In the genomic region with DNA sequence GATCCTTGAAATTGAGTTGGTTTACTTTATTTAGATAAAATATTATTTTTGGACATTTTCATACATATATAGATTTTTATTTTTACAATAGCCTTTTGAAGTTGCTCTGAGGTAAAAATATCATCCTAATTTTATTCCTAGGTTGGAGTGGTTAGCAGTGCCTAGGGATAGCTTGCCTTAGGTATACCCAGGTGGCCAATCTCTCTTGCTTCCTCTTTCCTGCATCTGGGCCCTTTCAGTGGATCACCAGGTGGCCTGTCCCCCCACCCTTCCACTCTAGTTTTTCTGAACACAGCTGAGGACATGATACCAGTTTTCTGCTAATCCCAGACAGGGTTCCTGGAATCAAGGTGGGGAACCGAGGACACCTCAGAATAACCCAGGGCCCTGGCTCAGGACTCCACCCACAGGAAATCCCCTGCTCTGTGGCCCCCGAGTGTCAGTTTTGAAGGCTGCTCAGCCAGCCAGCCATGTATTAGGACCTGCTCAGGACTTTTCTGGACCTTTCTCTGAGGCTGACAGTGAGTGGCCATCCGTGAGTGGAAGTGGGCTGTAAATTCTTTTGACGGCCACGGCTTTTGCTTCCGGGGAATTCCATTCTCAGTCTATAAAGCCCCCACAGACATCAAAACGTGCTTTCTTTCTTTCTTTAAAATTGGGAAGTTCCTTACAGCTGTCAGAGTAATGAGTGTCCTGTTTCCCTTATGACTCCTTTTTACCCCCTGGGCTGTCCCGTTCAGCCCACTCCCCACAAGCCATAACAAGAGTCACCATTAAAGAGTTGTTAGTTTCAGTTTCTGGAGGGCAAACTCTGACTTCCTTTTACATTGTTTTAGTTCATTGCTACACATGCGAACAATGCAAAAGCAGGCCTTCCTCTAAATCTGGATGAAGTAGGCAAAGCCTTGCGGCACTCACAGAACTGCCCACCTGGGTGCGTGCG, we compare ENCODE assay signal across 15 mouse cellular contexts.
DNase-seq lines count a peak whose midpoint lies in the region; ATAC-seq and TF ChIP-seq lines count a peak whose summit lies in the region.
"Had no signal": no experiment of that assay in that cellular context is flagged by ENCODE, and none has a peak within 500 bp of the region (broad histone marks: within the 10 kb centered on the region; RNA-seq: fewer than 3 reads in every experiment).

No protein-coding gene starts in this region.

- no peaks in the 10 kb centered on the region for H3K36me3 ChIP-seq in limb, embryonic 13.5 days
- H3K36me3 ChIP-seq in spleen, adult 2 months (ENCODE audit: control insufficient read depth, insufficient read depth, low read length), result no peaks in the 10 kb centered on the region
- no peaks in the 10 kb centered on the region for H3K36me3 ChIP-seq in forebrain, embryonic 10.5 days (replicated peaks)
- H3K36me3 ChIP-seq in hindbrain, embryonic 12.5 days, result no peaks in the 10 kb centered on the region
- H3K36me3 ChIP-seq: heart, embryonic 12.5 days; midbrain, embryonic 10.5 days had no signal

- ATAC-seq in limb, embryonic 13.5 days (ENCODE audit: low FRiP score, low read depth), result no peak
- no peak for ATAC-seq in hindbrain, embryonic 12.5 days (ENCODE audit: low FRiP score)

- no peak overlapping the region for H3K4me3 ChIP-seq in limb, embryonic 13.5 days
- peak overlapping the region; percentile 56 for H3K4me3 ChIP-seq in spleen, adult 2 months (ENCODE audit: extremely low read depth, insufficient read depth, insufficient read length)
- H3K4me3 ChIP-seq in forebrain, embryonic 10.5 days, result no peak overlapping the region
- H3K4me3 ChIP-seq in hindbrain, embryonic 12.5 days, result no peak overlapping the region
- H3K4me3 ChIP-seq: erythroblast, embryonic 14.5 days; heart, embryonic 12.5 days; midbrain, embryonic 10.5 days had no signal

- peak; percentile 55 for DNase-seq in CD4-positive helper T cell, adult 2 months (ENCODE audit: low read depth, low spot score)
- DNase-seq in T-cell, adult 2 months (ENCODE audit: low spot score), result peak; percentile 40
- DNase-seq in spleen, adult 2 months (ENCODE audit: low read depth in 1 of 2, low spot score in 2 of 2), result peak in 1 of 2 experiments; percentile 39
- no peak for DNase-seq in forebrain, embryonic 10.5 days (ENCODE audit: extremely low spot score, low spot score)
- DNase-seq in left cerebral cortex, postnatal 10 days (ENCODE audit: extremely low spot score in 1 of 2, low spot score in 2 of 2), result no peak
- no peak for DNase-seq in retina, postnatal 1 day
- DNase-seq: adrenal gland, postnatal 10 days; cerebellum, postnatal 25 days; layer of hippocampus, adult 9-11 months had no signal

- no peak for TF ChIP-seq POLR2A in spleen, adult 2 months (IDR thresholded peaks at IDR 0.05; ENCODE audit: low read depth, low read length)

- intact Hi-C loops in left cerebral cortex, postnatal 10 days (cut with DNase I), result no loop called here

- H3K4me1 ChIP-seq in limb, embryonic 13.5 days, result peaks cover 29% of the 10 kb centered on the region
- H3K4me1 ChIP-seq in spleen, adult 2 months (ENCODE audit: control insufficient read depth, insufficient read depth, insufficient read length), result peaks cover 32% of the 10 kb centered on the region; the same call in 1 of the 2 replicates
- peaks cover 8% of the 10 kb centered on the region for H3K4me1 ChIP-seq in forebrain, embryonic 10.5 days
- H3K4me1 ChIP-seq in hindbrain, embryonic 12.5 days, result no peaks in the 10 kb centered on the region; the same call in 1 of the 2 replicates
- H3K4me1 ChIP-seq: heart, embryonic 12.5 days had no signal

- no peaks in the 10 kb centered on the region for H3K27me3 ChIP-seq in limb, embryonic 13.5 days
- H3K27me3 ChIP-seq in spleen, adult 2 months (ENCODE audit: control insufficient read depth, insufficient read depth, low read length), result no peaks in the 10 kb centered on the region
- H3K27me3 ChIP-seq in forebrain, embryonic 10.5 days (ENCODE audit: poor library complexity, severe bottlenecking), result peaks cover 30% of the 10 kb centered on the region
- H3K27me3 ChIP-seq in hindbrain, embryonic 12.5 days, result no peaks in the 10 kb centered on the region; the same call in 1 of the 2 replicates

- peaks cover 8% of the 10 kb centered on the region; the same call in 1 of the 2 replicates for H3K9me3 ChIP-seq in limb, embryonic 13.5 days
- no peaks in the 10 kb centered on the region for H3K9me3 ChIP-seq in forebrain, embryonic 10.5 days
- no peaks in the 10 kb centered on the region for H3K9me3 ChIP-seq in hindbrain, embryonic 12.5 days (replicated peaks)
- H3K9me3 ChIP-seq: heart, embryonic 12.5 days; midbrain, embryonic 10.5 days had no signal

- whole genome bisulfite sequencing in limb, embryonic 13.5 days, result 36% methylated on average over 12 of the region's 12 CpGs
- WGBS in spleen, adult 2 months, result 7% methylated on average over 12 of the region's 12 CpGs
- 82% methylated on average over 12 of the region's 12 CpGs for whole genome bisulfite sequencing in forebrain, embryonic 10.5 days
- 73% methylated on average over 12 of the region's 12 CpGs for WGBS in hindbrain, embryonic 12.5 days

- no peak overlapping the region for H3K9ac ChIP-seq in limb, embryonic 13.5 days
- no peak overlapping the region for H3K9ac ChIP-seq in hindbrain, embryonic 12.5 days
- H3K9ac ChIP-seq: heart, embryonic 12.5 days; liver, embryonic 14.5 days had no signal

- peak overlapping the region; percentile 17; the same call in 1 of the 2 replicates for H3K4me2 ChIP-seq in limb, embryonic 13.5 days (replicated peaks)
- H3K4me2 ChIP-seq in hindbrain, embryonic 12.5 days (replicated peaks), result no peak overlapping the region
- H3K4me2 ChIP-seq: heart, embryonic 12.5 days had no signal

- peak overlapping the region; percentile 79 for H3K27ac ChIP-seq in limb, embryonic 13.5 days
- H3K27ac ChIP-seq in spleen, adult 2 months (ENCODE audit: insufficient read depth, low read length), result peak overlapping the region; percentile 85
- H3K27ac ChIP-seq in forebrain, embryonic 10.5 days, result no peak overlapping the region
- H3K27ac ChIP-seq in hindbrain, embryonic 12.5 days, result no peak overlapping the region
- H3K27ac ChIP-seq: liver, embryonic 14.5 days; midbrain, embryonic 10.5 days had no signal

- TF ChIP-seq CTCF in spleen, adult 2 months (IDR thresholded peaks at IDR 0.05; ENCODE audit: extremely low read depth, insufficient read depth, insufficient read length, insufficient replicate concordance), result no peak

Comparison
In these comparisons a context has a peak if more than half of its experiments do, and no peak if none do; other contexts are left out.
1. DNase-seq: peak in CD4-positive helper T cell, adult 2 months (single experiment) and T-cell, adult 2 months (single experiment); none in forebrain, embryonic 10.5 days (single experiment), left cerebral cortex, postnatal 10 days (0 of 2) and retina, postnatal 1 day (single experiment).
2. H3K27ac ChIP-seq: peak in limb, embryonic 13.5 days (single experiment) and spleen, adult 2 months (single experiment); none in forebrain, embryonic 10.5 days (single experiment) and hindbrain, embryonic 12.5 days (single experiment).